Mouse (Mus musculus): ENCODE results near the gene Cyren.

Gene Cyren

GRCm38 (mm10) chr6:34877509-34878321, at the start of gene Cyren:
Gene Cyren, minus strand, starts transcription at chr6:34878060.
- DNase-seq (ENCODE audit: low spot score) = peak; percentile 91

DNA sequence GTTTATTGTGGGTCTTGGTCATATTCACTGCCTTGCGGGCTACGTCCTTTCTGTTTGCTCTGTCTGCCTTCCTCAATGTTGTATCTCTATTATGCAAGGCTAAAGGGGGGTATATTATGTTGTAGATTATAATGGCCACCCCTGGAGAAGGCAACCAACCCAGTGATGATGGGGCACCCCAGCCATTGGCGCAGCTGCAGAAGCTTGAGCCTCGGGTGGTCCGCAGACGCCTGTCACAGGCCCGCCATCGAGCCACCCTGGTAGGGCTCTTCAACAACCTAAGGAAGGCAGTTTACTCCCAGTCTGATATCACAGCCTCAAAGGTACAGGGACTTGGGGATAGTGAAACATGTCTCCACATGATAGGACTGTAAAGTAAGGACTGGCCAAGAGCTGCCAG, 49.7 kb upstream of the Cyren start:
- no peak for DNase-seq (ENCODE audit: low spot score)

- DNase-seq (ENCODE audit: low spot score) = peak; percentile 67
Observed at GRCm38 (mm10) chr6:34927156-34927555, 49.3 kb upstream of the Cyren start.

DNA sequence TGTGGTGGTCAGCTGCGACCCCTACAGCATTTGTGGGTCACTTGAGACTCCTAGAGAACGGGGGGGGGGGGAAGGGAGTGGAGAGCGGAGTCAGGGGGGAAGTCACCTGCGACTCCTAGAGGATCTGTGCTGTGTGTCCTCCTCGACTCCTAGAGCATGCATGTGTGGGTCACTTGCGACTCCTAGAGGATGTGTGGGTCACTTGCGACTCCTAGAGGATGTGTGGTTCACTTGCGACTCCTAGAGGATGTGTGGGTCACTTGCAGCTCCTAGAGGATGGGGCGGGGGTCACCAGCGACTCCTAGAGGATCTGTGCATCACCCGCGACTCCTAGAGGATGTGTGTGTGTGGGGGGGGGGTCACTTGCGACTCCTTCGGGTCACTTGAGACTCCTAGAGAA, 44.1 kb upstream of the Cyren start:
- no peak for DNase-seq (ENCODE audit: low spot score)

- no peak for DNase-seq (ENCODE audit: low spot score)
Observed at GRCm38 (mm10) chr6:34920631-34921030, 42.8 kb upstream of the Cyren start.

- no peak for DNase-seq (ENCODE audit: low spot score)
Observed at GRCm38 (mm10) chr6:34919956-34920355, 42.1 kb upstream of the Cyren start, which contains the start of gene Stra8. Gene Stra8, plus strand, starts transcription at chr6:34920163.

DNA sequence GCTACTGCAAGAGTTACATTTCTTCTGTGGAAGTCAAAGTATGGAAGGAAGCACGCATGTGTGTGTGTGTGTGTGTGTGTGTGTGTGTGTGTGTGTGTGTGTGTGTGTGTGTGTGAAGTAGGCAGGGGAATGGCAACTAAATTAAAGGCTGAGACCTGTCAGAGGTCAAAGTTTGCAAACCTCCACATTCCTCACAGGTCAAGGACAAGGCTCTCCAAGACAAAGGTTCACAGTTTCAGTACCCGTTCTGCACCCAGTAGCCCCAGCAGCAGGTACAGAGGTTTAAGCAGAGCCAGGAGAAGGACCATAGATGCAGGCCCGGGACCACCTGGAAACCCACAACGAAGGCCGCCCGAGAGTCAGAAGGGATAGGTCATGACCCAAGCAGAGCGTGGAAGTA, 41.3 kb upstream of the Cyren start:
- DNase-seq (ENCODE audit: low spot score) = no peak

GRCm38 (mm10) chr6:34914462-34914861, 36.6 kb upstream of the Cyren start:
- DNase-seq (ENCODE audit: low spot score) = no peak

DNA sequence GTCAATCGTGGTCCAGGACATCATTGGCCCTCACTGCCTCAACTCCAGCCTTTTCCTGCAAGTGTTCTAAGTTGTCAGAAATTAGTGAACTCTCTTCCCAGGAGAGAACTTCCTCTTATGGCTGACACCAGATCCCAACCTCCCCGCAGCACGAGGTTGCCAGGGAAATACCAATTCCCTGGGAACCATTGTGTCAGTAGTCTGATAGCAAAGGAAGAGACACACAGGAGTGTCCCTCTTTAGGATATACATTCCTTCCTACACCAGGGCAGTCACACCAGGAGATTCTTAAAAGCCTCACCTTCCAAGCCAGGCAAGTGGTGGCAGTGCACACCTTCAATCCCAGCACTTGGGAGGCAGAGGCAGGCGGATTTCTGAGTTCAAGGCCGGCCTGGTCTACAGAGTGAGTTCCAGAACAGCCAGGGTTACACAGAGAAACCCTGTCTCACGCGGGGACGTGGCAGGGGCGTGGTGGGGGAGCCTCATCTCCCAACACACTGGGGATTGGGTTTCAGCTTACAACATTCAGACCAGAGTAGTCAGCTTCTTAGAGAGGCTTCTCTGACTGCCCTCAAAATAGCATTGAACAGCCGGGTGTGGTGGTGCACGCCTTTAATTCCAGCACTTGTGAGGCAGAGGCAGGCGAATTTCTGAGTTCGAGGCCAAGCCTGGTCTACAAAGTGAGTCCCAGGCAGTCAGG, 35.6 kb upstream of the Cyren start:
- DNase-seq (ENCODE audit: low spot score) = no peak

GRCm38 (mm10) chr6:34910371-34911219, 32.7 kb upstream of the Cyren start, which contains the start of gene Wdr91:
Gene Wdr91, minus strand, starts transcription at chr6:34910876.
- peak; percentile 95 for DNase-seq (ENCODE audit: low spot score)

GRCm38 (mm10) chr6:34909631-34910345, 31.9 kb upstream of the Cyren start:
- DNase-seq (ENCODE audit: low spot score) = no peak

DNA sequence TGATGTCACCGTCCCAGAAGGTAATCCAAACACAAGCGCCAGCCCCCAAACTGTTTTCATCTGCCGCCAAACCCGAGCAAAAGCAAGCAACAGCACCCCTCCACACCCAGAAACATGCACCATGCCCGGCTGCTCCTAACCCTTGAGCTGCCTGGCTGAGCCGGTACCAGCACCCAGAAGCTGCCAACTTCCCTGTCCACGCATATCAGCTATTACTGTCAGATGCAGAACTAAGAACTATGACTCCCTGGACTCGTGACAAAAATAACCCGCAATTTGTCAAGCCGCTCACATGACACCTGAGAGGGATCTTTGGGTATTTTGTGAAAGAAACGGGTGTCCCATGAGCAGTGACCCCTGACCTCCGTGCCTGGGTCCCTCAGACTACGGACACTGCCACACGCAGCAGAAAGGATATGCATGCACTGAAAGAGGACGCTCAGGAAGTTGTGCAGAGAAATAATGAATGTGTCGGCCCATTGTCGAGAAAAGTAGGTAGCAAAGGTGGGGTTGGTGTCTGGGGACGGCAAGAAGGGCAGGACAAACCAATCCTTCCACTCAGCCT, 29.9 kb upstream of the Cyren start:
- no peak for DNase-seq (ENCODE audit: low spot score)

GRCm38 (mm10) chr6:34907121-34907614, 29.3 kb upstream of the Cyren start:
- DNase-seq (ENCODE audit: low spot score) = no peak

GRCm38 (mm10) chr6:34906661-34907060, 28.8 kb upstream of the Cyren start:
- DNase-seq (ENCODE audit: low spot score) = no peak

- no peak for DNase-seq (ENCODE audit: low spot score)
Observed at GRCm38 (mm10) chr6:34906125-34906524, 28.3 kb upstream of the Cyren start.

- DNase-seq (ENCODE audit: low spot score) = no peak
Observed at GRCm38 (mm10) chr6:34904361-34904760, 26.5 kb upstream of the Cyren start.

- no peak for DNase-seq (ENCODE audit: low spot score)
Observed at GRCm38 (mm10) chr6:34903851-34904250, 26.0 kb upstream of the Cyren start.

DNA sequence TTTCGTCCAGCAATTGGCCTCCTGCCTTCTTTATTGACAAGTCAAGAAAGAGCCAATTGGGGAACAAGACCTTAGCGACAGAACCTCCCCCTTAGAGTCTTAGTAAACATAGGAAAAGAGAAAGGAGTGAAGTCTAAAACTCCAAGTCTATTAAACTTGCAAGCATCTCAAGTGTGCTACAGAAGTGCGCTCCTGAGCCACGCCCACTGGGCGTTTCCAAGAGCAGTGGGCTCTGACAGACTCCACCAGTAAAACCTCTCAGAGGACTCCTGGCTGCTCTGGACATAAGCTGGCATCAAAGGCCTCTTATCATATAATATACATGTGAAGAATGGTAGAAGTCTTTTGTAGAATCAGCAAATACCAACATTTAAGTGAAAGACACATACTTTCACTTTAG, 25.6 kb upstream of the Cyren start:
- no peak for DNase-seq (ENCODE audit: low spot score)

- DNase-seq (ENCODE audit: low spot score) = no peak
Observed at GRCm38 (mm10) chr6:34902578-34902977, 24.7 kb upstream of the Cyren start.

DNA sequence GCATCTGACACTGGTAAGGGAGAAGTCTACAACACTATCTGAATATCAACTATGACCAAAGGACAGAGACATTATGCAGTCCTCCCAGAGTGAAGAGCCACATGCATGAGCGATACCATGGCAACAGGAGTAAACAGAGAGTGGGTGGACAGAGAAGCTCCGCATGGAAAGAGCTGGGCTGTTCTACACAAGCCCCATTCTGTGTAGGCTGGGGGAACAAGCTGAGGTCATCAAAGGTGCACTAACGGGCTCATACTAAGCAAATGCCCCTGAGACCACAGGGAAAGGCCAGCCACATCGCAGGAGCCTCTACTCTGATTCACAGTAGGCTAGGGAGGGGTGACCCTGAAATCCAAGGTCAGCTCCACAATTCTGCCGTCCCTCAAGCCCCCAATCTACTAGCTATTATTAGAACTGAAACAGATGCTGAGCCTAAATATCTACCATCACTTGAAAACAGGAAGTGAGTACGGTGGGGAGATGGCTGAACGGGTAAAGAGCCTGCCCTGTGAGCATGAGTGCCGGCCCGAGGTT, 24.1 kb upstream of the Cyren start:
- DNase-seq (ENCODE audit: low spot score) = no peak

DNA sequence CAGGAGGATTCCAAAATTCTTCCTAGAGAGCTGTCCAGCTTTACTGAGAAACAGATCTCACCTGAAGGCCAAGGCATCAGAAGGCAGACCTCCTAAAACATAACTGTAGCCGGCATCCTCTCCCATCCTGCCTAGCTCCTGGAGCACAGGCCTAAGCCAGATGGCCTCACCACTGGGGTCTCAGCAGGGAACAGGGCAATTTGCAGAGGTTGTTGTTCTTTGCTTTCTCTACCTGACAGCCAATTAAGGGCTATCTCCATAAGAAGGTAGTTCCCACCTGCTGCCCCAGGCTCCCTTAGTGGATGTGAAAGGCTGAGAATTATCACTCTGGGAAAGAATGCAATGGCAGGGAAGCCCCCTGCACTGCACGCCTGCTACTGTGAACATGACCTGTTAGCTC, 23.1 kb upstream of the Cyren start:
- DNase-seq (ENCODE audit: low spot score) = no peak

All from ovary, postnatal 14 days (tissue).